Mouse (Mus musculus) neural tube, embryonic 11.5 days (tissue): ENCODE measurements around the gene Serpina9. TPM values are rescaled to one million over a fixed set of nuclear protein-coding genes. Genes with fewer than 3 reads are reported as not detected.

ENCODE experiments used
- ATAC-seq: fragments of 200-750 bp; cut with Nextera tagmentation; 2 replicates; pipeline ENCODE4 v1.8.0; 2017; ENCODE audit warnings: moderate number of reproducible peaks, mild to moderate bottlenecking, moderate TSS enrichment, moderate library complexity; ENCODE audit not compliant: insufficient read depth, low FRiP score, low TSS enrichment
- DNase-seq: peaks from one replicate; pipeline ENCODE4 v3.0.0-alpha.2; 2015; ENCODE audit warnings: low spot score
- H3K27ac ChIP-seq: fragments of 300-500 bp; sonication (generic); 2 replicates; pipeline ENCODE4 v1.5.1; 2014; ENCODE audit warnings: low read depth, mild to moderate bottlenecking, low read length
- H3K27me3 ChIP-seq: fragments of 300-500 bp; sonication (generic); 2 replicates; pipeline ENCODE4 v1.6.1; 2014; ENCODE audit warnings: mild to moderate bottlenecking, low read length, mixed read lengths; ENCODE audit not compliant: control insufficient read depth, insufficient read depth
- H3K36me3 ChIP-seq: fragments of 300-500 bp; sonication (generic); 2 replicates; pipeline ENCODE4 v1.6.1; 2014; ENCODE audit warnings: mild to moderate bottlenecking, low read length, moderate library complexity, mixed read lengths; ENCODE audit not compliant: control insufficient read depth, insufficient read depth
- H3K4me1 ChIP-seq: fragments of 300-500 bp; sonication (generic); 2 replicates; pipeline ENCODE4 v1.6.1; 2014; ENCODE audit warnings: low read length, mixed read lengths; ENCODE audit not compliant: control insufficient read depth, insufficient read depth
- H3K4me2 ChIP-seq: fragments of 300-500 bp; sonication (generic); 2 replicates; pipeline ENCODE4 v1.6.1; 2014; ENCODE audit warnings: low read depth, mild to moderate bottlenecking, moderate library complexity
- H3K4me3 ChIP-seq: fragments of 300-500 bp; sonication (generic); 2 replicates; pipeline ENCODE4 v1.5.1; 2014; ENCODE audit warnings: low read depth, low read length
- H3K9ac ChIP-seq: fragments of 300-500 bp; sonication (generic); 2 replicates; pipeline ENCODE4 v1.6.1; 2014; ENCODE audit warnings: mild to moderate bottlenecking, low read length
- H3K9me3 ChIP-seq: fragments of 300-500 bp; sonication (generic); 2 replicates; pipeline ENCODE4 v1.6.1; 2016; ENCODE audit warnings: low read length; ENCODE audit not compliant: control insufficient read depth
- WGBS: fragments of 180-500 bp; shearing (Covaris S2); extraction: QIAGEN DNeasy Blood & Tissue Kit; methylation state at CpG from one replicate; pipeline ENCODE4 v1.1.7; 2014; 5-methylcytosine and 5-hydroxymethylcytosine counted together
- polyA plus RNA-seq: library from polyadenylated mRNA; unstranded; fragments of >200 nt; fragmentation: Nextera tagmentation; extraction: Ambion mirVana; gene quantifications from 2 replicates; pipeline ENCODE4 v1.2.1, GENCODE M21; 2014

The Serpina9 gene
- polyA plus RNA-seq, 1 experiment from 2014 or later = not detected

- H3K4me1 ChIP-seq = no peaks in the 10 kb centered on the region
- no peak overlapping the region for H3K4me3 ChIP-seq
- H3K27me3 ChIP-seq = no peaks in the 10 kb centered on the region
- H3K27ac ChIP-seq = no peak overlapping the region
- H3K9ac ChIP-seq = no peak overlapping the region
- H3K9me3 ChIP-seq = no peaks in the 10 kb centered on the region
- H3K4me2 ChIP-seq = no peak overlapping the region
- H3K36me3 ChIP-seq = no peaks in the 10 kb centered on the region
- ATAC-seq (no peak), DNase-seq (no peak)
- 73% methylated on average over 2 of the region's 2 CpGs for WGBS
Observed at GRCm38 (mm10) chr12:104042753-104043152, 29.2 kb upstream of the Serpina9 start.

- 67% methylated on average over 6 of the region's 6 CpGs for WGBS
- Histone ChIP-seq H3K4me2 (no peak overlapping the region), H3K9me3 (no peaks in the 10 kb centered on the region), H3K9ac (no peak overlapping the region), H3K27me3 (no peaks in the 10 kb centered on the region), H3K36me3 (no peaks in the 10 kb centered on the region), H3K27ac (no peak overlapping the region), H3K4me1 (no peaks in the 10 kb centered on the region), H3K4me3 (no peak overlapping the region)
- no peak for ATAC-seq
- no peak for DNase-seq
Observed at GRCm38 (mm10) chr12:104041401-104041800, 27.8 kb upstream of the Serpina9 start.

GRCm38 (mm10) chr12:104038181-104038580 is 24.6 kb upstream of the Serpina9 start:
- Histone ChIP-seq H3K27ac (no peak overlapping the region), H3K4me2 (no peak overlapping the region), H3K4me1 (no peaks in the 10 kb centered on the region), H3K4me3 (no peak overlapping the region), H3K27me3 (no peaks in the 10 kb centered on the region), H3K36me3 (no peaks in the 10 kb centered on the region), H3K9me3 (no peaks in the 10 kb centered on the region), H3K9ac (no peak overlapping the region)
- 95% methylated on average over 7 of the region's 7 CpGs for WGBS
- ATAC-seq (no peak), DNase-seq (no peak)

DNA sequence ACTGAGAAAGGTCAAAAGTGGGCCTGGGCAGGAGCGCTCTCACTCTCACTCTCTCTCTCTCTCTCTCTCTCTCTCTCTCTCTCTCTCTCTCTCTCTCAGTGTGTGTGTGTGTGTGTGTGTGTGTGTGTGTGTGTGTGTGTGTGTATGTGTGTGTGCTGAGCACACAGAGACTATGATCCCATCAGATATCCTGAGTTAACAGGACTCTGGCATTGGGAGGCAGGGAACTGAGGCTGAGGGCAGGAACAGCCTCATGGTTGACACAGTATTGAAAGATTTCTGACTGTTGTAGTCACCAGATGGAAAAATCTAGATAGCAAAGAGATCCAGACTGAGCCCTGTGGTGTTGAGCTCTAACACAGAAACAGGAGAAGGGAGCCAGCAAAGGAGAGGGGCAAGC is 20.2 kb upstream of the Serpina9 start:
- H3K4me1 ChIP-seq = no peaks in the 10 kb centered on the region
- H3K4me3 ChIP-seq = no peak overlapping the region
- ATAC-seq = no peak
- no peak overlapping the region for H3K4me2 ChIP-seq
- no peaks in the 10 kb centered on the region for H3K9me3 ChIP-seq
- no peaks in the 10 kb centered on the region for H3K27me3 ChIP-seq
- no peak overlapping the region for H3K9ac ChIP-seq
- no peak for DNase-seq
- H3K36me3 ChIP-seq = no peaks in the 10 kb centered on the region
- WGBS = 100% methylated on average over 1 of the region's 1 CpGs
- no peak overlapping the region for H3K27ac ChIP-seq

DNA sequence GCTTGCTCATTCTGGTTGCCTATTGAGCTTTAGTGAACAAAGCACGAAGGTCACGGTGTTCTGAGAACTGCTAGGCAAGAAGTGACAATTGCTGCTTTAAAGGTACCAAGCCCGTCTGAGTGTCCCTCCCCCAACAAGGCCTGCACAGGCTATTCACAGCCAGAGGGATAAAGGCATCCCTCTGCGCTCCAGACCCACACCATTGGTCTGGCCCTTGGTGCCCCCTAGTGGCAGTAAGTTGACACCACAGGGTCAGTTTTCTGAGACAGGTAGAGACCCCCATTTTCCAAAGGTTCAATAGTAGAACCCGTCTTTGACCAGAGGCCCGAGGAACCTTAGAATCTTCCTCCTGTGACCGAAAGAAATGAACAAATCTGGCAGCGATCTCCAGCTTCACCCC is 16.4 kb upstream of the Serpina9 start:
- H3K27me3 ChIP-seq = no peaks in the 10 kb centered on the region
- H3K9me3 ChIP-seq = no peaks in the 10 kb centered on the region
- ATAC-seq (no peak), DNase-seq (no peak)
- no peak overlapping the region for H3K27ac ChIP-seq
- no peak overlapping the region for H3K4me3 ChIP-seq
- H3K4me2 ChIP-seq = no peak overlapping the region
- no peaks in the 10 kb centered on the region for H3K36me3 ChIP-seq
- 46% methylated on average over 8 of the region's 8 CpGs for WGBS
- no peaks in the 10 kb centered on the region for H3K4me1 ChIP-seq
- H3K9ac ChIP-seq = no peak overlapping the region

GRCm38 (mm10) chr12:104015280-104015679 is 1.7 kb upstream of the Serpina9 start:
- ATAC-seq (no peak), DNase-seq (no peak)
- Histone ChIP-seq H3K27ac (no peak overlapping the region), H3K4me2 (no peak overlapping the region), H3K27me3 (no peaks in the 10 kb centered on the region), H3K9ac (no peak overlapping the region), H3K4me3 (no peak overlapping the region), H3K9me3 (no peaks in the 10 kb centered on the region), H3K4me1 (no peaks in the 10 kb centered on the region), H3K36me3 (no peaks in the 10 kb centered on the region)
- WGBS = 87% methylated on average over 3 of the region's 3 CpGs

DNA sequence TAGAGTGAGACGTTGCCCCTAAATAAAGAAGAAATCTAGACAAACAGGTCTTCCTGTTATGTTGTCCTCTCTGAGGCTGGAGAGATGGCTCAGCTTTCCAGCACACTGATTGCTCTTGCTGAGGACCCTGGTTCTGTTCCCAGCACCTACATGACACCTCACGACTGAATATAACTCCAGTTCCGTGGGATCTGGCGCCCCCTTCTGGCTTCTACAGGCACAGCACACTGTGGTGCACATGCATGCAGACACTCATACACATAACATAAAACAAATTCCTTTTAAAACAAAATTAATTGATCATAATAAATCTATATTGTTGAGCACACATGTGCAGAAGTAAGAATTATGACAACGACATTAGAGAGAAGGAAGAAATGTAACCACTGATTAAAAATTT is 8.9 kb downstream of the Serpina9 start:
- Histone ChIP-seq H3K9me3 (peaks cover 5% of the 10 kb centered on the region; the same call in 1 of the 2 replicates), H3K4me3 (no peak overlapping the region), H3K27ac (no peak overlapping the region), H3K36me3 (no peaks in the 10 kb centered on the region), H3K27me3 (no peaks in the 10 kb centered on the region), H3K4me2 (no peak overlapping the region), H3K4me1 (no peaks in the 10 kb centered on the region), H3K9ac (no peak overlapping the region)
- ATAC-seq (no peak), DNase-seq (no peak)
- WGBS = 85% methylated on average over 5 of the region's 5 CpGs

- Histone ChIP-seq H3K4me3 (no peak overlapping the region), H3K27ac (no peak overlapping the region), H3K9me3 (peaks cover 5% of the 10 kb centered on the region; the same call in 1 of the 2 replicates), H3K4me2 (no peak overlapping the region), H3K9ac (no peak overlapping the region), H3K27me3 (no peaks in the 10 kb centered on the region), H3K4me1 (no peaks in the 10 kb centered on the region), H3K36me3 (no peaks in the 10 kb centered on the region)
- ATAC-seq (no peak), DNase-seq (no peak)
- WGBS = 75% methylated on average over 4 of the region's 4 CpGs
Observed at GRCm38 (mm10) chr12:104003238-104003612, 10.3 kb downstream of the Serpina9 start.

DNA sequence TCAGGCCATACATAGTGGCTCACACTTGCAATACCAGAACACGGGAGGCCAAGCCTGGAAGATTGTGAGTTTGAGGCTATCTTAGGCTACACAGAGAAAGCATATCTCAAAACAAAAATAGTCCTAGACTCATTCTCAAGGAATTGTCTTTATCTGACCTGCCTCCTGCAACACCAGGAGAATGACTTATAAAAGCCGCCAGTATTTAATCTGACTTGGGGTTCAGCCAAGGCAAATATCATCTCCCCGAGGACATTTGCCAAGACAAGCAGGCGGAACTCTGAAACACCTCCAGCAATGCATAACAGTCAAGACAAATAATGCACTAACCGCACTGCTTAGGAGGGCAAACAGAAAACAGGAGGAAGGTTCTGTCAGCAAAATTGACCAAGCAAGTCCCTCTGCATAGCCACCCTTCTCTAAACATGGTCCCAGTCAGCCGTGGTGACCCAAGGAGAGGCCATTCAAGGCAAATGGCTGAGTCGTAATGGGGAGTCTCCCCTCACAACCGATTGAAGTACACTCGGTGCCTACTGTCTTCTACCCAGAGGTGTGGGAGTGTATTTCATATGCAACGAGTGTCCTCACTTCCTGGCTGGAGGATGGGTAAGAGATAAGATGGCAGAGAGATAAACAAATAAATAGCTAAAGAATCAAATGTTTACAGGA is 10.9 kb downstream of the Serpina9 start:
- no peak overlapping the region for H3K27ac ChIP-seq
- 86% methylated on average over 10 of the region's 10 CpGs for WGBS
- no peaks in the 10 kb centered on the region for H3K27me3 ChIP-seq
- H3K9ac ChIP-seq = no peak overlapping the region
- H3K4me2 ChIP-seq = no peak overlapping the region
- no peaks in the 10 kb centered on the region for H3K36me3 ChIP-seq
- DNase-seq = no peak
- peaks cover 5% of the 10 kb centered on the region; the same call in 1 of the 2 replicates for H3K9me3 ChIP-seq
- no peaks in the 10 kb centered on the region for H3K4me1 ChIP-seq
- no peak overlapping the region for H3K4me3 ChIP-seq
- no peak for ATAC-seq
